Mouse (Mus musculus) limb, embryonic 14.5 days (tissue): ENCODE results near the gene Arhgap22. TPM values are rescaled to one million over a fixed set of nuclear protein-coding genes. Genes with fewer than 3 reads are reported as not detected.

Source experiments
- ATAC-seq: fragments of 200-750 bp; cut with Nextera tagmentation; 2 replicates; pipeline ENCODE4 v1.8.0; 2017; ENCODE audit warnings: low read depth, moderate number of reproducible peaks, moderate TSS enrichment; ENCODE audit not compliant: low FRiP score
- DNase-seq: peaks from one replicate; pipeline ENCODE4 v3.0.0-alpha.2; 2015; ENCODE audit warnings: low spot score
- H3K27ac ChIP-seq: fragments of 300-500 bp; sonication (generic); replicated peaks from 2 replicates; pipeline ENCODE4 v1.5.1; 2014; ENCODE audit warnings: low read depth, mild to moderate bottlenecking, low read length, moderate library complexity, mixed read lengths
- H3K27me3 ChIP-seq: fragments of 300-500 bp; sonication (generic); 2 replicates; pipeline ENCODE4 v1.6.1; 2014; ENCODE audit warnings: low read length, mixed read lengths; ENCODE audit not compliant: control insufficient read depth, insufficient read depth
- H3K36me3 ChIP-seq: fragments of 300-500 bp; sonication (generic); 2 replicates; pipeline ENCODE4 v1.6.1; 2014; ENCODE audit warnings: mild to moderate bottlenecking, low read length, moderate library complexity, mixed read lengths; ENCODE audit not compliant: control insufficient read depth, insufficient read depth
- H3K4me1 ChIP-seq: fragments of 300-500 bp; sonication (generic); 2 replicates; pipeline ENCODE4 v1.6.1; 2014; ENCODE audit warnings: antibody characterized with exemption, low read length, mixed read lengths; ENCODE audit not compliant: control insufficient read depth, insufficient read depth
- H3K4me2 ChIP-seq: fragments of 300-500 bp; sonication (generic); replicated peaks from 2 replicates; pipeline ENCODE4 v1.6.1; 2014; ENCODE audit warnings: low read depth, mild to moderate bottlenecking, low read length, moderate library complexity; ENCODE audit not compliant: severe bottlenecking
- H3K4me3 ChIP-seq: fragments of 300-500 bp; sonication (generic); replicated peaks from 2 replicates; pipeline ENCODE4 v1.5.1; 2014; ENCODE audit warnings: low read length
- H3K9ac ChIP-seq: fragments of 300-500 bp; sonication (generic); 2 replicates; pipeline ENCODE4 v1.6.1; 2014; ENCODE audit warnings: mild to moderate bottlenecking, low read depth, low read length, moderate library complexity; ENCODE audit not compliant: severe bottlenecking
- H3K9me3 ChIP-seq: fragments of 300-500 bp; sonication (generic); 2 replicates; pipeline ENCODE4 v1.6.1; 2016; ENCODE audit warnings: low read length; ENCODE audit not compliant: control insufficient read depth
- POLR2A ChIP-seq: fragments of 200-500 bp; IDR thresholded peaks from 2 replicates; pipeline ENCODE4 v1.8.0; 2012; ENCODE audit warnings: inconsistent platforms, mild to moderate bottlenecking, moderate library complexity, borderline replicate concordance; ENCODE audit not compliant: insufficient read depth, insufficient read length; ENCODE audit errors: extremely low read depth
- WGBS: fragments of 180-500 bp; shearing (Covaris S2); extraction: QIAGEN DNeasy Blood & Tissue Kit; methylation state at CpG from one replicate; pipeline ENCODE4 v1.1.7; 2014; 5-methylcytosine and 5-hydroxymethylcytosine counted together
- polyA plus RNA-seq, 2 experiments: library from polyadenylated mRNA; depleted of rRNA in 1 of 2; stranded (reverse) in 1 of 2; unstranded in 1 of 2; fragments of >200 nt; fragmentation: Nextera tagmentation in 1 of 2; extraction: Ambion mirVana in 1 of 2; gene quantifications; 2 replicates each; pipeline versions ENCODE4 v1.2.1 to v1.2.3; 2012 to 2014

The Arhgap22 gene
- polyA plus RNA-seq, 2 experiments: 4.8 to 5.3 TPM

DNA sequence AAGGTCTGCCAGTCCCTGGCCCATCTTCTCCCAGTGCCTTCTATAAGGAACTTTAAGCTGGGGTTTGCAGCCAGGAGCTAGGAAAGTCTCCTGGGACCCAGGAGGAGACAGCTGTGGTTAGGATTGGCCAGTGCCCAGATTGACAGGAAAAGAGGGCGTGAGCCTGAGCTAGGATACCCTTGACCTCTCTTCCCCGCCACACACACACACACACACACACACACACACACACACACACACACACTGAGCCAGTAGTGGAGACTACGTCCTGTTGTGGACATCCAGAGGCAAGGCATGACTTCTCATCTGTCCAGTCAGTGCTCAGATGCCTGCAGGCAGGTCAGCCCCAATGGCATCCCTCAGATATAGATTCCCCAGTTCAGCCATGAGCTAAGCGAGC, 147.7 kb downstream of the Arhgap22 start:
- no peak for TF ChIP-seq POLR2A
- DNase-seq (no peak), ATAC-seq (no peak)
- Histone ChIP-seq H3K27ac (no peak overlapping the region), H3K27me3 (no peaks in the 10 kb centered on the region), H3K9me3 (no peaks in the 10 kb centered on the region), H3K4me3 (no peak overlapping the region), H3K36me3 (no peaks in the 10 kb centered on the region), H3K4me2 (no peak overlapping the region), H3K4me1 (no peaks in the 10 kb centered on the region), H3K9ac (no peak overlapping the region)
- WGBS: 56% methylated on average over 4 of the region's 4 CpGs

DNA sequence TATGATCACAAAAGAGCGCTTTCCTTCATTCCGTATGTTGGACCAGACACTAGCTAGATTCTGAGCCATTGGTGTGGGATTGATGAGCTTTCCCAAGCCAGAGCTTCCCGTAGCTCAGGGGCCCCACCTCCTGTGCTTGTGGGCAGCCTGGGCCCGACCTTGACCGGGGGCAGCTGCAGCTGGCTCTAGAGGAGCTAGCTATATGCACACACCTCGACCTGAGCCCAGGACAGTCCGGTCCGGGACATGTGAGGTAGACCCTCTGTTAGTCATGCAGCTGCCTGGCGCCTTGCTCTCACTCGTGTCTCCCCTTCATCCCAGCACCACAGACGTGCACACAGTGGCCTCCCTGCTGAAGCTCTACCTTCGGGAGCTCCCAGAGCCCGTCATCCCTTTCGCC, 148.3 kb downstream of the Arhgap22 start:
- Histone ChIP-seq H3K27ac (no peak overlapping the region), H3K4me3 (no peak overlapping the region), H3K9me3 (no peaks in the 10 kb centered on the region), H3K36me3 (no peaks in the 10 kb centered on the region), H3K4me2 (no peak overlapping the region), H3K27me3 (no peaks in the 10 kb centered on the region), H3K9ac (no peak overlapping the region), H3K4me1 (no peaks in the 10 kb centered on the region)
- no peak for DNase-seq
- no peak for TF ChIP-seq POLR2A
- WGBS: 59% methylated on average over 14 of the region's 14 CpGs
- no peak for ATAC-seq

DNA sequence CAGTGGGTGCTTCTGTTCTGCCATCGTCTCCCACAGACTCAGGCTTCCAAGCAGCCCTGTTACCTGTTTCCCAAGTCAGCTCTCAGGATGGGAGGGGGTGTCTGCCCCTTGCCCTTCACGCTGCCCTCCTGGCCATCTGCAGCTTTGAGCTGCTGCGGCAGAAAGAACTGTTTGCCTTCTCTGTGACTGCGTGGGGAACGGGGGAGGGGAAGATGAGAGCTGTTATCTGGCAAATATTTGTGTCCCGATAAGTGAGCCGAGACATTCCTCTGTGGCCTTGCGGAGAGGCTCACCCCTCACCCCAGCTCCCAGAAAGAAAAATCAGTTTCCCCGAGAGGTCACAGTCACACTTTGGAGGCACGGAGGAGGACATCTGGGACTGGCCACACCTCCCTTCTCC, 149.0 kb downstream of the Arhgap22 start:
- H3K9ac ChIP-seq: no peak overlapping the region
- H3K27ac ChIP-seq: no peak overlapping the region
- no peak overlapping the region for H3K4me2 ChIP-seq
- no peaks in the 10 kb centered on the region for H3K36me3 ChIP-seq
- 32% methylated on average over 10 of the region's 10 CpGs for WGBS
- no peaks in the 10 kb centered on the region for H3K27me3 ChIP-seq
- no peak for TF ChIP-seq POLR2A
- no peaks in the 10 kb centered on the region for H3K4me1 ChIP-seq
- H3K4me3 ChIP-seq: no peak overlapping the region
- ATAC-seq (no peak), DNase-seq (no peak)
- no peaks in the 10 kb centered on the region for H3K9me3 ChIP-seq

DNA sequence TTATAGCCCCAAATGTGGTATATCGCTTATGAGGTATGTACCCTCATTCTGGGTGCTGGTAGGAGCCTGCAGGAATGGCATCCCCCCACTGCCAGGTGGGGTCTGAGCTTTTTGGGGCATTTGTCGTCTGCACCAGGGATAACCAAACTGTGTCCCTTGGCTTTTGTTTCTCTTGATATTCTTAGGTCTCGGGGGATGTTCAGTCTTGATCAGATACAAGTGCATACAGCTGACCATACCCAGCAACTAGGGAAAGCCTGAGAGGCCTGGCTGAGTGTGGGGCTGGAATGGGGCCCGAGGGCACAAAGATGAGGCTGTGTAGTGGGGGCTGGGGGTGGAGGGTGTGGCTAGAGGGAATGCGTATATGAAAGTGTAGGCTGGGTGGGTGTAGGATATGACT, 149.8 kb downstream of the Arhgap22 start:
- H3K4me3 ChIP-seq: no peak overlapping the region
- no peaks in the 10 kb centered on the region for H3K9me3 ChIP-seq
- H3K27me3 ChIP-seq: no peaks in the 10 kb centered on the region
- no peaks in the 10 kb centered on the region for H3K4me1 ChIP-seq
- ATAC-seq (no peak), DNase-seq (no peak)
- H3K4me2 ChIP-seq: no peak overlapping the region
- H3K36me3 ChIP-seq: no peaks in the 10 kb centered on the region
- H3K27ac ChIP-seq: no peak overlapping the region
- no peak overlapping the region for H3K9ac ChIP-seq
- no peak for TF ChIP-seq POLR2A
- WGBS: 79% methylated on average over 5 of the region's 5 CpGs

DNA sequence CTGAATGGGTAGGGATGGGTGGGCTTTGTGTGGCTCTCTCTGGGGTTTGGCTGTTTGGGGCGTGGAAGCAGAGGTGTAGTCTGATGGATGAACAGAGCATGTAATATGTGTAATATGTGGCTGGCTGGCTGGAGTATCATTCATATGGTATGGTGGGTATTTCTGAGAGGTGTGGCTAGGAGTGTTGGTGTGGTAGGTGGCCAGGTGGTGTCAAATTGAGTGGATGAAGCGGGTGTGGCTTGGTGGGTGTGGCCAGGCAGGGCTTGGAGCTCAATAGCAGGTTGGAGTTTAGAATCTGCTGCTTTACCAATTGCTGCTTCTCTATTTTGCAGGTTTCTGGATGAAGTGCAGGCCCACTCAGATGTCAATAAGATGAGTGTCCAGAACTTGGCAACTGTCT, 150.2 kb downstream of the Arhgap22 start:
- Histone ChIP-seq H3K4me3 (no peak overlapping the region), H3K9me3 (no peaks in the 10 kb centered on the region), H3K27ac (no peak overlapping the region), H3K36me3 (no peaks in the 10 kb centered on the region), H3K4me1 (no peaks in the 10 kb centered on the region), H3K27me3 (no peaks in the 10 kb centered on the region), H3K4me2 (no peak overlapping the region), H3K9ac (no peak overlapping the region)
- ATAC-seq (no peak), DNase-seq (no peak)
- no peak for TF ChIP-seq POLR2A
- WGBS: 87% methylated on average over 2 of the region's 2 CpGs
